Mouse (Mus musculus) forebrain, embryonic 12.5 days (tissue): ENCODE measurements around the gene Magix. TPM values are rescaled to one million over a fixed set of nuclear protein-coding genes. Genes with fewer than 3 reads are reported as not detected.
A peak's percentile ranks its signal among the peaks of the same experiment; 100 is the strongest.
"Not testable (repeated sequence)": the region's sequence is repeated elsewhere in the genome, so short reads cannot be mapped to it uniquely, and the experiment has no call there.

Experiments used
- ATAC-seq: fragments of 200-750 bp; cut with Nextera tagmentation; 2 replicates; pipeline ENCODE4 v1.8.0; 2017; ENCODE audit warnings: moderate TSS enrichment; ENCODE audit not compliant: low FRiP score
- H3K27ac ChIP-seq: fragments of 300-500 bp; sonication (generic); 2 replicates; pipeline ENCODE4 v1.5.1; 2016; ENCODE audit warnings: mild to moderate bottlenecking
- H3K27me3 ChIP-seq: fragments of 300-500 bp; sonication (generic); 2 replicates; pipeline ENCODE4 v1.6.1; 2016; ENCODE audit warnings: mild to moderate bottlenecking
- H3K36me3 ChIP-seq: fragments of 300-500 bp; sonication (generic); replicated peaks from 2 replicates; pipeline ENCODE4 v1.6.1; 2016; ENCODE audit warnings: mild to moderate bottlenecking
- H3K4me1 ChIP-seq: fragments of 300-500 bp; sonication (generic); 2 replicates; pipeline ENCODE4 v1.6.1; 2016
- H3K4me2 ChIP-seq: fragments of 300-500 bp; sonication (generic); 2 replicates; pipeline ENCODE4 v1.6.1; 2016; ENCODE audit warnings: mild to moderate bottlenecking, moderate library complexity
- H3K4me3 ChIP-seq: fragments of 300-500 bp; sonication (generic); replicated peaks from 2 replicates; pipeline ENCODE4 v1.5.1; 2016; ENCODE audit warnings: mild to moderate bottlenecking
- H3K9ac ChIP-seq: fragments of 300-500 bp; sonication (generic); 2 replicates; pipeline ENCODE4 v1.6.1; 2016; ENCODE audit warnings: mild to moderate bottlenecking
- H3K9me3 ChIP-seq: fragments of 300-500 bp; sonication (generic); 2 replicates; pipeline ENCODE4 v1.6.1; 2016
- WGBS: fragments of 180-500 bp; shearing (Covaris S2); methylation state at CpG from one replicate; pipeline ENCODE4 v1.1.7; 2016; 5-methylcytosine and 5-hydroxymethylcytosine counted together
- polyA plus RNA-seq: library from polyadenylated mRNA; unstranded; fragments of >200 nt; fragmentation: Nextera tagmentation; extraction: Ambion mirVana; gene quantifications from 2 replicates; pipeline ENCODE4 v1.2.1, GENCODE M21; 2016

The Magix gene
- polyA plus RNA-seq: 0.09 and 0.19 TPM in 2 replicates

DNA sequence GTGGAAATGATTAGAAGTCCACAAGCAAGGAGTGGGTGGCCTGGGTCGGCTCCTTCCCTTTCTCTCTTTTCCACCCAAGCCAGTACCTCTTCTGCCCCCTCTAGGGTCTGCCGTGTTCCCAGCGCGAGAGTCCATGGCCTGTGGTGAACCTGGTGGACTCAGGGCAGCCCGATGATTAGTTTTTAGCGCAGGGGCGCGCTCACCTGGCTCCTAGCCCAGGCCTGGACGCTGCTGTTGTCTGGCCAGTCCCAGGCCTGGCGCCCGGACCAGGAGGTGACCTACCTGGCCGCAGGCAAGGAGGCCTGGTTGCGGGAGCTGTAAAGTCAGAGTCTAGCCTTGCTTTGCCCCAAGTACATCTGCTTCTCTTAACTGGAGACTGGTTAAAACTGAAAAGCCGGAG lies at the start of gene Magix:
Gene Magix, minus strand, starts transcription at position 388 of the 400 bp plus-strand sequence.
- 72% methylated on average over 14 of the region's 14 CpGs for WGBS
- Histone ChIP-seq H3K27ac (no peak within 1 kb of the TSS), H3K4me2 (peak within 1 kb of the TSS; percentile 52), H3K36me3 (no peaks in the 10 kb centered on the region), H3K9ac (no peak within 1 kb of the TSS), H3K9me3 (no peaks in the 10 kb centered on the region), H3K4me3 (peak within 1 kb of the TSS; percentile 29; the same call in 1 of the 2 replicates), H3K4me1 (no peaks in the 10 kb centered on the region), H3K27me3 (no peaks in the 10 kb centered on the region; the same call in 1 of the 2 replicates)
- ATAC-seq: no peak

DNA sequence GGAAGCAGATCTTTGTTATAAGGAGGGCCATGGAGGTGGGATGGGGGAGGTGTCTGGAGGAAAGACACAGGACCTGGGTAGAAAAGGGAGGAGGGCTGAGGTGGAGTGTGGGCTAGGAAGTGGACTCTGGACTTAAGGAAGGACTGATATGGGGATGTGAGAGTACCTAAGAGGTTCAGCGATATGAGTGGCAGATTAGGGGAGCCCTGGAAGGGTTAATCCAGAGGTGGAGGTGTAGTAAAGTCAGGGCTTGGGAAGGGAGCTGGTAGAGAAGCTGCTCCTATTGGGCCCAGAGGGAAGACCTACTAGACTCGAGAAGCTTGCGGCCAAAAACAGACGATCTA lies 47.8 kb upstream of the Magix start:
- Histone ChIP-seq H3K27ac (no peak overlapping the region), H3K4me1 (peaks cover 11% of the 10 kb centered on the region), H3K4me2 (peak overlapping the region; percentile 55), H3K4me3 (peak overlapping the region; percentile 49), H3K36me3 (peaks cover 11% of the 10 kb centered on the region; the same call in 1 of the 2 replicates), H3K9me3 (no peaks in the 10 kb centered on the region), H3K27me3 (no peaks in the 10 kb centered on the region), H3K9ac (peak overlapping the region; percentile 50)
- ATAC-seq: no peak
- 45% methylated on average over 4 of the region's 4 CpGs for WGBS

- Histone ChIP-seq H3K9ac (peak within 1 kb of the TSS; percentile 50), H3K9me3 (no peaks in the 10 kb centered on the region), H3K4me3 (peak within 1 kb of the TSS; percentile 49), H3K27me3 (no peaks in the 10 kb centered on the region), H3K36me3 (peaks cover 11% of the 10 kb centered on the region; the same call in 1 of the 2 replicates), H3K4me1 (peaks cover 11% of the 10 kb centered on the region), H3K4me2 (peak within 1 kb of the TSS; percentile 55), H3K27ac (0 out of 2 replicates have a peak within 1 kb of the TSS, but pooled peaks have one; percentile 46)
- 18% methylated on average over 42 of the region's 42 CpGs for WGBS
- ATAC-seq: peak; percentile 95
Observed at GRCm38 (mm10) chrX:7728215-7728921, 47.3 kb upstream of the Magix start, which contains the start of gene Praf2. Gene Praf2 (plus strand): TSS chrX:7728439.

DNA sequence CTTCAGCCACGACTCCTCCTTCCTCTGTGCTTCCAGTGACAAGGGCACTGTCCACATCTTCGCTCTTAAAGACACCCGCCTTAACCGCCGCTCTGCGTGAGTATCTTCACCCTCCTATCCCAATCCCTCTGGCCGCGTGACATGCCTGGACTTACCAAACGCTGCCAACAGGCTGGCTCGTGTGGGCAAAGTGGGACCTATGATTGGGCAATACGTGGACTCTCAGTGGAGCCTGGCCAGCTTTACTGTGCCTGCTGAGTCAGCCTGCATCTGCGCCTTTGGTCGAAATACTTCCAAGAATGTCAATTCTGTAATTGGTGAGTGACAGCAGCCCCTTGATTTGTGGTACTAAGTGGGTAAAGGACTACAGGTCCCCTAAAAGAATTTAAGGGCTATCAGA lies 46.1 kb upstream of the Magix start:
- peaks cover 11% of the 10 kb centered on the region; the same call in 1 of the 2 replicates for H3K36me3 ChIP-seq
- H3K4me2 ChIP-seq: no peak overlapping the region
- no peak overlapping the region for H3K27ac ChIP-seq
- no peak overlapping the region for H3K9ac ChIP-seq
- no peak overlapping the region for H3K4me3 ChIP-seq
- 92% methylated on average over 13 of the region's 13 CpGs for WGBS
- H3K27me3 ChIP-seq: no peaks in the 10 kb centered on the region
- ATAC-seq: no peak
- H3K4me1 ChIP-seq: peaks cover 15% of the 10 kb centered on the region
- no peaks in the 10 kb centered on the region for H3K9me3 ChIP-seq

DNA sequence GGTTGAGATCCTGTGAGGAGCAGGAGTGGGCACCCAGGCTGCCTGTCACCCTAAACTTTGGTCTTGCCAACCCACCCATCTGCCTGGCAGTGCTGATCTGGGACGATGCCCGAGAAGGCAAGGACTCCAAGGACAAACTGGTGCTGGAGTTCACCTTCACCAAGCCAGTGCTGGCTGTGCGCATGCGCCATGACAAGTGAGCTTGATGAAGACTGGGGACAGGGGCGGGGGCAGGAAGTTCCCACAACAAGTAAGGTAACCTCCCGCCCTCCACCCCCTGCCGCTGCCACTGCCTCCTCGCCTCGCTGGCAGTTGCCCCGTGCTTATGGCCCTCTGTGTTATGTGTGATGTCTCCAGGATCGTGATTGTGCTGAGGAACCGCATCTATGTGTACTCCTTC lies 44.8 kb upstream of the Magix start:
- Histone ChIP-seq H3K4me3 (no peak overlapping the region), H3K9me3 (no peaks in the 10 kb centered on the region), H3K9ac (no peak overlapping the region), H3K27me3 (no peaks in the 10 kb centered on the region), H3K36me3 (peaks cover 11% of the 10 kb centered on the region; the same call in 1 of the 2 replicates), H3K4me1 (peaks cover 15% of the 10 kb centered on the region), H3K4me2 (no peak overlapping the region), H3K27ac (no peak overlapping the region)
- WGBS: 88% methylated on average over 12 of the region's 12 CpGs
- no peak for ATAC-seq

- no peak overlapping the region for H3K9ac ChIP-seq
- no peaks in the 10 kb centered on the region for H3K9me3 ChIP-seq
- WGBS: 83% methylated on average over 7 of the region's 7 CpGs
- H3K27me3 ChIP-seq: no peaks in the 10 kb centered on the region
- no peak for ATAC-seq
- H3K36me3 ChIP-seq: peaks cover 11% of the 10 kb centered on the region; the same call in 1 of the 2 replicates
- no peak overlapping the region for H3K4me3 ChIP-seq
- H3K4me1 ChIP-seq: peaks cover 10% of the 10 kb centered on the region
- no peak overlapping the region for H3K4me2 ChIP-seq
- no peak overlapping the region for H3K27ac ChIP-seq
Observed at GRCm38 (mm10) chrX:7724135-7724534, 43.1 kb upstream of the Magix start.

DNA sequence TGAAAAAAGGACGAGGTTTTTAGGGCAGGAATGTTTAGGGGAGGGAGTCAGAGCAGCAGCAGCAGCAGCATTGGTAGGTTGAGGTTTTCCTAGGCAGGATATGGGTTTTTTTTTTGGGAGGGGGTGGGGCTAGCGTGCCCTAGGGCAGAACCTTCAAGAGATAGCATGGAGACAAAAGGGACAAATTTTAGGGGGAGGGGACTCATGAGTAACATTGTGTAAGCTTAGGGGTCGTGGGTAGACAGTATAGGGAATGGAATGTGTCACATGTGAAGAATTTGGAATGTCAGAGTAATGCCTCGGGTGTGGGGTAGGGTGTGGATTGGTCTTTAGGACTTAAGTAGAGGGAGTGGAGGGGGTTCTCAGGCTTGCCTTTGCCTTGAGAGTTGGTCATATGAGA lies 41.6 kb upstream of the Magix start:
- Histone ChIP-seq H3K9me3 (no peaks in the 10 kb centered on the region), H3K27me3 (no peaks in the 10 kb centered on the region), H3K36me3 (peaks cover 11% of the 10 kb centered on the region; the same call in 1 of the 2 replicates), H3K27ac (no peak overlapping the region), H3K4me1 (peaks cover 6% of the 10 kb centered on the region; the same call in 1 of the 2 replicates), H3K4me3 (peak overlapping the region; percentile 52), H3K4me2 (peak overlapping the region; percentile 62), H3K9ac (peak overlapping the region; percentile 56)
- 34% methylated on average over 4 of the region's 4 CpGs for WGBS
- ATAC-seq: no peak

DNA sequence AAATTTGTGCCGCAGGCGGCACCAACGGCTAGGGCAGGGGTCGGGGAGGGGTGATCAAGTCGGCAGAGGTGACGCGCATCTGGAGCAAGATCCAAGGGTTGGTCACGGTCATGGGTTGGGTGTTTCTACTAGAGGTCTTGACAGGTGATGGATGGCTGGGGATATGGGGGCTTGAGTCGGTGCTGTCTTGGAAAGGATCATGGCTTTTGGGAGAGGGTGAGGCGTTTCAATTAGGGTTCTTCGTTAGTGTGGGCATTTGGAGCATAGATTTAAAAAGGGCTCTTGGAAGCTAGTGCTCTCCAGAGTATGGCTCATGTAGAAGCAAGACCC lies 41.2 kb upstream of the Magix start:
- peak overlapping the region; percentile 52 for H3K4me3 ChIP-seq

GRCm38 (mm10) chrX:7721514-7722281 lies 40.6 kb upstream of the Magix start, which contains the start of gene Gm45208:
Gene Gm45208 (plus strand): TSS chrX:7722245.
- Histone ChIP-seq H3K4me3 (peak within 1 kb of the TSS; percentile 52), H3K27me3 (no peaks in the 10 kb centered on the region), H3K9ac (peak within 1 kb of the TSS; percentile 56), H3K27ac (peak within 1 kb of the TSS; percentile 88), H3K36me3 (peaks cover 4% of the 10 kb centered on the region; the same call in 1 of the 2 replicates), H3K9me3 (no peaks in the 10 kb centered on the region), H3K4me2 (peak within 1 kb of the TSS; percentile 62), H3K4me1 (peaks cover 4% of the 10 kb centered on the region; the same call in 1 of the 2 replicates)
- 27% methylated on average over 22 of the region's 22 CpGs for WGBS
- peak; percentile 92 for ATAC-seq

More for the DNA sequence above, 41.2 kb upstream of the Magix start:
- no peaks in the 10 kb centered on the region for H3K9me3 ChIP-seq
- WGBS: 23% methylated on average over 11 of the region's 11 CpGs
- no peak overlapping the region for H3K27ac ChIP-seq
- peak; percentile 31; the same call in 1 of the 2 replicates for ATAC-seq
- H3K9ac ChIP-seq: peak overlapping the region; percentile 56
- H3K36me3 ChIP-seq: peaks cover 10% of the 10 kb centered on the region; the same call in 1 of the 2 replicates
- H3K4me1 ChIP-seq: peaks cover 4% of the 10 kb centered on the region; the same call in 1 of the 2 replicates
- H3K4me2 ChIP-seq: peak overlapping the region; percentile 62
- no peaks in the 10 kb centered on the region for H3K27me3 ChIP-seq

- not testable (repeated sequence) for H3K36me3 ChIP-seq, H3K9me3 ChIP-seq, H3K9ac ChIP-seq, H3K4me2 ChIP-seq, ATAC-seq, H3K27me3 ChIP-seq, H3K4me3 ChIP-seq, H3K27ac ChIP-seq, H3K4me1 ChIP-seq
- WGBS: 25% methylated on average over 1 of the region's 1 CpGs
Observed at GRCm38 (mm10) chrX:7716058-7716457, 35.0 kb upstream of the Magix start.

GRCm38 (mm10) chrX:7714135-7714899 lies 33.3 kb upstream of the Magix start, which contains the start of gene Wdr45:
Gene Wdr45 (plus strand): TSS chrX:7714333.
- H3K27ac ChIP-seq, H3K9ac ChIP-seq, H3K27me3 ChIP-seq, H3K9me3 ChIP-seq, H3K36me3 ChIP-seq, H3K4me1 ChIP-seq: not testable (repeated sequence)
- WGBS: 23% methylated on average over 46 of the region's 60 CpGs
- peak; percentile 98 for ATAC-seq
- Histone ChIP-seq H3K4me3 (peak within 1 kb of the TSS; percentile 33), H3K4me2 (peak within 1 kb of the TSS; percentile 46)

DNA sequence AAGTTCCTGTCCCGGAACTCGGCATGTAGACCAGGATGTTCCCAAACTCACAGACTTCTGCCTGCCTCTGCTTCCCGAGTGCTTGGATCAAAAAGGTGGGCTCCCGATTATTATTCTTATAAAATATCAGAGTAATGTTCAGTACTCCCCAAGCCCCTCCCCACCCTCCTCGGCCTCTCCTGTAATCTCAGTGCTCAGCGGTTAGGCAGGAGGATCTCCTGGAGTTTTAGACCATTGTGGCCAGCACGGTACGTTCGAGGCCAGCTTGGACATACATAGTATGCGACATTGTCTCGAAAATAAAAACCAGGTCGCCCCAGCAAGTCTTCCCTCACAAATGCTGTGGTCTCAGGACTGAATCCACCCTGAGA lies 32.7 kb upstream of the Magix start:
- 28% methylated on average over 6 of the region's 12 CpGs for WGBS
- not testable (repeated sequence) for H3K36me3 ChIP-seq, ATAC-seq, H3K27me3 ChIP-seq, H3K4me1 ChIP-seq, H3K9me3 ChIP-seq, H3K9ac ChIP-seq, H3K27ac ChIP-seq
- H3K4me3 ChIP-seq: peak overlapping the region; percentile 33
- peak overlapping the region; percentile 46 for H3K4me2 ChIP-seq
